Mouse (Mus musculus) lung, postnatal 0 days (tissue): Measurements from ENCODE around the gene Ankmy1. TPM values are rescaled to one million over a fixed set of nuclear protein-coding genes. Genes with fewer than 3 reads are reported as not detected.

Source experiments
- ATAC-seq: fragments of 200-750 bp; cut with Nextera tagmentation; 2 replicates; pipeline ENCODE4 v1.8.0; 2017; ENCODE audit warnings: moderate library complexity
- DNase-seq: peaks from one replicate; pipeline ENCODE4 v3.0.0-alpha.2; 2016; ENCODE audit warnings: low spot score
- H3K27ac ChIP-seq: fragments of 300-500 bp; sonication (generic); 2 replicates; pipeline ENCODE4 v1.5.1; 2014; ENCODE audit warnings: antibody characterized with exemption, mild to moderate bottlenecking, low read length, mixed read lengths
- H3K27me3 ChIP-seq: fragments of 300-500 bp; sonication (generic); replicated peaks from 2 replicates; pipeline ENCODE4 v1.6.1; 2014; ENCODE audit warnings: low read length, mixed read lengths; ENCODE audit not compliant: insufficient read depth
- H3K36me3 ChIP-seq: fragments of 300-500 bp; sonication (generic); 2 replicates; pipeline ENCODE4 v1.6.1; 2014; ENCODE audit warnings: low read length, mixed read lengths; ENCODE audit not compliant: insufficient read depth
- H3K4me1 ChIP-seq: fragments of 300-500 bp; sonication (generic); 2 replicates; pipeline ENCODE4 v1.6.1; 2014; ENCODE audit warnings: antibody characterized with exemption, low read depth, low read length, mixed read lengths; ENCODE audit not compliant: insufficient read depth
- H3K4me2 ChIP-seq: fragments of 300-500 bp; sonication (generic); replicated peaks from 2 replicates; pipeline ENCODE4 v1.6.1; 2014; ENCODE audit warnings: low read depth, mild to moderate bottlenecking, low read length, moderate library complexity, mixed read lengths
- H3K4me3 ChIP-seq: fragments of 300-500 bp; sonication (generic); 2 replicates; pipeline ENCODE4 v1.5.1; 2014; ENCODE audit warnings: low read depth, low read length
- H3K9ac ChIP-seq: fragments of 300-500 bp; sonication (generic); replicated peaks from 2 replicates; pipeline ENCODE4 v1.6.1; 2014; ENCODE audit warnings: low read depth, mild to moderate bottlenecking
- H3K9me3 ChIP-seq: fragments of 300-500 bp; sonication (generic); 2 replicates; pipeline ENCODE4 v1.6.1; 2016; ENCODE audit warnings: low read length, mixed read lengths
- CTCF ChIP-seq: IDR thresholded peaks from 2 replicates; pipeline ENCODE4 v1.5.1; 2016; ENCODE audit warnings: antibody characterized with exemption, mild to moderate bottlenecking
- EP300 ChIP-seq: IDR thresholded peaks from 2 replicates; pipeline ENCODE4 v1.6.1; 2016; ENCODE audit warnings: antibody characterized with exemption, mild to moderate bottlenecking, control low read depth
- WGBS: fragments of 180-500 bp; shearing (Covaris S2); extraction: QIAGEN DNeasy Blood & Tissue Kit; methylation state at CpG from one replicate; pipeline ENCODE4 v1.1.7; 2014; 5-methylcytosine and 5-hydroxymethylcytosine counted together
- polyA plus RNA-seq: library from polyadenylated mRNA; unstranded; fragments of >200 nt; fragmentation: Nextera tagmentation; extraction: Ambion mirVana; gene quantifications from 2 replicates; pipeline ENCODE4 v1.2.1, GENCODE M21; 2015

The Ankmy1 gene
- polyA plus RNA-seq, 1 experiment from 2014 or later = 0.57 TPM

DNA sequence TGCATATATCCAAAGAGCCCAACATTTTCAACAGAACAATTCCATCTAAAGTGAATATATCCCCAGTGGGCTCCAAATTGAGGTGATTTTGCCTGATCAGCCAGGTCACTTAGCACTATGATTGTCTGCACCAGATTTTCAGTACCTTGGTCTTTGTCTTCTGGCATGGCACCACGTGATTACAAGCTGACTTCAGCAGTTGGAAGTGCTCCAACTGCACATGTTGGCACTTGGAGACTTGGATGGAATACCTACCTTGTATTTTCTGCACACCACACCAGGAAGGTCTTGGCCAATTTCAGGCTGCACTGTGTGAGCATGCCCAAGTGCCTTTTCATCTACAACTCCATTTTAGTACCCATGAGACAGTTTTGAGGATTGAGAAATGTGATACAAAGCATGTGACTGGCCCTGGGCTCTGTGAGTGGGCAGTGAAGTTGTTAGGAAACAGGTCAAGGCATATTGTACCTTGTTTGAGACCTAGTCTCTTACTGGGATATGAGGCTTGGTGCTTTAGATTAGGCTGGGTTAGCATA is 27.5 kb upstream of the Ankmy1 start:
- DNase-seq = no peak
- no peaks in the 10 kb centered on the region for H3K9me3 ChIP-seq
- H3K27me3 ChIP-seq = no peaks in the 10 kb centered on the region

DNA sequence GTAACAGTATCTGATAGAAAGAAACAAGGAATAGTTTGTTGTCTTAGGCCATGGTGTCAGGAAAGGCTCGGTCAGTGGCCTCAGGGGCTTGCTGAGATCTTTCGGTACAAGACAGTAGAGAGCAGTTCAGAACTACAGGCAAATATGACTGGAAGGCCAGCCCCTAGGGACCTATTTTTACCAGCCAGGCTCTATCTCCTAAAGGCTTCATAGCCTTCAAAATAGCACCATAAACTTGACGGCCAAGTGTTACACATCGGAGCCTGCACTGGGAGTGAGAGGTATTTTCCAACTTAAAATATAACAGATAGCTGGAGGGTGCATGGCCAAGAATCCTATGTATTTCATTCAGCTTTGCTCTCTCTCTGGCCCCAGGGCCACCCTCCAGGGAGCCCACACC is 18.8 kb upstream of the Ankmy1 start:
- 90% methylated on average over 4 of the region's 4 CpGs for WGBS

More for the DNA sequence above, 27.5 kb upstream of the Ankmy1 start:
- H3K9ac ChIP-seq = no peak overlapping the region
- no peak overlapping the region for H3K27ac ChIP-seq
- WGBS = 21% methylated on average over 1 of the region's 1 CpGs
- no peaks in the 10 kb centered on the region for H3K36me3 ChIP-seq
- no peak overlapping the region for H3K4me3 ChIP-seq
- TF ChIP-seq CTCF (no peak), EP300 (no peak)
- no peak for ATAC-seq
- H3K4me2 ChIP-seq = no peak overlapping the region
- peaks cover 10% of the 10 kb centered on the region for H3K4me1 ChIP-seq

DNA sequence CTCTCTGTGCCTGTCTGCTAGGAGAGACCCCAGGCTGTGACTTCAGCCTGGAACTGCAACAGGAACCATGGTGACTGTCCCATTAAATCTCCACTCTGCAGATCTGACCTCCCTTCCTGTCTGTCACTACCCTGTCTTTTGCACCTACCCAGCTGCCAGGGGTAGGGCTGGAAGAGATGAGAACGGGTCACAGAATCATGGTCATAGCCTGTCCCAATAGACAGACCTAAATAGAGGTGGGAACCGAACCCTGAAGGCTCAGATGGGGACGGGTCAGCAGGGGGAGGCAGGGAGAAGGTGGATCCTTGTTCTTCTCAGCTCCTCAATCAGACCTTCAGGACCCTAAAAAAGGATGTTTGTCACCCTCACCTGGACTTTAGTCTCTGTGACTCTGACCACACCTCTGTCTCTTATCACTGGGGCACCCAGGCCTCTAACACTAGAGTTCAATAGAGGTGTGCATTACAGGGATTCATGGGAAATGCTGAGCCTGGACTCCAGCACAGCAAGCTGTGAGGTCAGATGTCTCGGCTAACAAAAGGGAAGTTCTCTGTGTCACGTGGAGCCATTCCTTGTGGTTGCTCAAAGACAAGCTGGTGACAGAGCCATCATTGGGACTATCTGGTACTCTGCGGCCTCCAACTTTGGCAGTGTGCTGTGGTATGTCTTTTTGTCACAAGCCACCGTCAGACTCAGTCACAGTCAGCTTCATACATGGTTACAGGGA is 17.9 kb upstream of the Ankmy1 start:
- Histone ChIP-seq H3K9me3 (no peaks in the 10 kb centered on the region), H3K4me3 (no peak overlapping the region), H3K27ac (no peak overlapping the region), H3K27me3 (no peaks in the 10 kb centered on the region), H3K4me2 (no peak overlapping the region), H3K36me3 (peaks cover 46% of the 10 kb centered on the region), H3K9ac (no peak overlapping the region), H3K4me1 (no peaks in the 10 kb centered on the region)
- WGBS = 77% methylated on average over 7 of the region's 7 CpGs
- DNase-seq (no peak), ATAC-seq (no peak)
- TF ChIP-seq EP300 = no peak
- no peak for TF ChIP-seq CTCF

More for the DNA sequence above, 18.8 kb upstream of the Ankmy1 start:
- DNase-seq (no peak), ATAC-seq (no peak)
- no peaks in the 10 kb centered on the region for H3K27me3 ChIP-seq
- TF ChIP-seq CTCF (no peak), EP300 (no peak)
- H3K9ac ChIP-seq = no peak overlapping the region
- no peak overlapping the region for H3K27ac ChIP-seq
- peaks cover 41% of the 10 kb centered on the region for H3K36me3 ChIP-seq
- no peak overlapping the region for H3K4me2 ChIP-seq
- H3K9me3 ChIP-seq = no peaks in the 10 kb centered on the region
- H3K4me3 ChIP-seq = no peak overlapping the region
- no peaks in the 10 kb centered on the region for H3K4me1 ChIP-seq

DNA sequence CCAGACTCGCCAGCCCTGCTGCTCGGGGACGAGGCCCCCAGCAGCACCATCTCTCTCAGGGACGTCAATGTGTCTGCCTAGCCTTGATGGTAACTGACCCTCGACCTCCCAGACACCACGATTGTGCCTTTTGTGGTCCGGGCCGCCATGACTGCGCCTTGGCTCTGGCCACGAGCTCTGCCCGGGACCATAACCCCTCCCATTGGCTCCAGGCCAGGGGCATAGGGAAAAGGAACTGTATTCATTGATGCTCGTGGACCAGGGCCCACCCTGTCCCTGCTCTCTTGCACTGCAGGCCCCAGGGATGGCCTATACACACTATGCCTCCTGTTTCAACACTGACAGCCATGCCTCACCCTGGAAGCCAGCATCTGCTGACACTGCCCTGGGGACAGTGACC is 17.1 kb upstream of the Ankmy1 start:
- WGBS = 62% methylated on average over 10 of the region's 12 CpGs
- H3K4me1 ChIP-seq = no peaks in the 10 kb centered on the region
- peaks cover 54% of the 10 kb centered on the region for H3K36me3 ChIP-seq
- no peaks in the 10 kb centered on the region for H3K27me3 ChIP-seq
- no peak overlapping the region for H3K9ac ChIP-seq
- H3K27ac ChIP-seq = no peak overlapping the region
- no peak overlapping the region for H3K4me2 ChIP-seq
- TF ChIP-seq CTCF (no peak), EP300 (no peak)
- ATAC-seq (0 out of 2 replicates have a peak, but pooled peaks have one; percentile 29), DNase-seq (no peak)
- no peaks in the 10 kb centered on the region for H3K9me3 ChIP-seq
- no peak overlapping the region for H3K4me3 ChIP-seq

DNA sequence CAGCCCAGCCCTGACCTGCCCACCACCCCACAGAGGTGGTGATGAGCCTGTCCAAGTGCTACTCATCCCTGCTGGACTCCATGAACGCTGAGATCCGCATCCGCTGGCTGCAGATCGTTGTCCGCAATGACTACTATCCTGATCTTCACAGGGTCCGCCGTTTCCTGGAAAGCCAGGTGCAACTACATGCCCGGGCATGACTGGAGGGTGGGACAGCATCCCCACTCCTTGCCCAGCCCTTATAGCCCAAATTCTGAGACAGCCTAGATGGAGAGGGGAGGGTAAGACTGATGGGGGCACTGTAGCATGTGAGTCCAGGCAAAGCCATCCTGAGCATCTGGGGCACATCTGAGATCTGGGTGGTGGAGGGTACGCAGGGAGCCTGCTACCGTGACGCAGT is 16.4 kb upstream of the Ankmy1 start:
- 98% methylated on average over 11 of the region's 11 CpGs for WGBS
- no peaks in the 10 kb centered on the region for H3K9me3 ChIP-seq
- H3K27ac ChIP-seq = no peak overlapping the region
- peaks cover 58% of the 10 kb centered on the region for H3K36me3 ChIP-seq
- H3K4me1 ChIP-seq = no peaks in the 10 kb centered on the region
- no peak for DNase-seq
- H3K27me3 ChIP-seq = no peaks in the 10 kb centered on the region
- no peak overlapping the region for H3K9ac ChIP-seq
- no peak overlapping the region for H3K4me2 ChIP-seq
- no peak for TF ChIP-seq EP300
- no peak for TF ChIP-seq CTCF
- no peak overlapping the region for H3K4me3 ChIP-seq
- no peak for ATAC-seq

DNA sequence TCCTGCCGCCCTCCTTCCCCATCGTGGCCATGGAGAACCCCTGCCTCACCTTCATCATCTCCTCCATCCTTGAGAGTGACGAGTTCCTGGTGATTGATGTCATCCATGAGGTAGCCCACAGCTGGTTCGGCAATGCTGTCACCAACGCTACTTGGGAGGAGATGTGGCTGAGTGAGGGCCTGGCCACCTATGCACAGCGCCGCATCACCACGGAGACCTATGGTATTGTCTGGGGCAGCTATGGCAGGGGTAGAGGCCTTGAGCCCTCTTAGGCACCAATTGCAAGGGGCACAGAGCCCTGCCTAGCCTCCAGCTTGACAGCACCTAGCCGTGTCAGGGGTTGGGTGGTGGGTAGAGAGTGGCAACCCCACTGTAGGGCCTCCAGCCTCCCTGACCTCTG is 14.0 kb upstream of the Ankmy1 start:
- Histone ChIP-seq H3K4me3 (no peak overlapping the region), H3K4me2 (no peak overlapping the region), H3K9me3 (no peaks in the 10 kb centered on the region), H3K9ac (no peak overlapping the region), H3K27ac (no peak overlapping the region), H3K4me1 (peaks cover 6% of the 10 kb centered on the region; the same call in 1 of the 2 replicates), H3K27me3 (no peaks in the 10 kb centered on the region), H3K36me3 (peaks cover 58% of the 10 kb centered on the region)
- ATAC-seq = no peak
- no peak for TF ChIP-seq CTCF
- TF ChIP-seq EP300 = no peak
- 92% methylated on average over 9 of the region's 9 CpGs for WGBS
- no peak for DNase-seq
